Mouse (Mus musculus) cerebellum, adult 9-10 months (tissue): ENCODE measurements around the gene Limk2.

Source experiments
- DNase-seq: peaks from one replicate; pipeline ENCODE4 v3.0.0; 2022

Gene Limk2

GRCm38 (mm10) chr11:3408997-3409732, at the start of gene Limk2:
Gene Limk2, minus strand, starts transcription at chr11:3409189.
- DNase-seq, result peak; percentile 91

GRCm38 (mm10) chr11:3458428-3459104, 49.6 kb upstream of the Limk2 start:
- DNase-seq, result no peak

- DNase-seq, result peak; percentile 82
Measured at GRCm38 (mm10) chr11:3456354-3456753, 47.4 kb upstream of the Limk2 start.

- DNase-seq, result no peak
Measured at GRCm38 (mm10) chr11:3454506-3454905, 45.5 kb upstream of the Limk2 start.

GRCm38 (mm10) chr11:3453467-3453866, 44.5 kb upstream of the Limk2 start:
- DNase-seq, result peak; percentile 87

- peak; percentile 67 for DNase-seq
Measured at GRCm38 (mm10) chr11:3452769-3453168, 43.8 kb upstream of the Limk2 start.

- DNase-seq, result peak; percentile 92
Measured at GRCm38 (mm10) chr11:3452167-3452639, 43.2 kb upstream of the Limk2 start, which contains the start of gene Rnf185. Gene Rnf185, minus strand, starts transcription at chr11:3452363.

- peak; percentile 45 for DNase-seq
Measured at GRCm38 (mm10) chr11:3451701-3452163, 42.7 kb upstream of the Limk2 start.

- DNase-seq, result no peak
Measured at GRCm38 (mm10) chr11:3444875-3445274, 35.9 kb upstream of the Limk2 start.

GRCm38 (mm10) chr11:3443091-3443490, 34.1 kb upstream of the Limk2 start:
- no peak for DNase-seq

GRCm38 (mm10) chr11:3442677-3443076, 33.7 kb upstream of the Limk2 start:
- no peak for DNase-seq

GRCm38 (mm10) chr11:3441696-3442443, 32.9 kb upstream of the Limk2 start:
- peak; percentile 79 for DNase-seq

GRCm38 (mm10) chr11:3437621-3438020, 28.6 kb upstream of the Limk2 start:
- DNase-seq, result no peak

- no peak for DNase-seq
Measured at GRCm38 (mm10) chr11:3433809-3434208, 24.8 kb upstream of the Limk2 start.

- no peak for DNase-seq
Measured at GRCm38 (mm10) chr11:3431976-3432603, 23.1 kb upstream of the Limk2 start.

- no peak for DNase-seq
Measured at GRCm38 (mm10) chr11:3431515-3431914, 22.5 kb upstream of the Limk2 start.

GRCm38 (mm10) chr11:3428632-3429031, 19.6 kb upstream of the Limk2 start:
- no peak for DNase-seq

GRCm38 (mm10) chr11:3427697-3428230, 18.8 kb upstream of the Limk2 start:
- DNase-seq, result no peak

GRCm38 (mm10) chr11:3422242-3422641, 13.3 kb upstream of the Limk2 start:
- DNase-seq, result no peak

GRCm38 (mm10) chr11:3418741-3419140, 9.8 kb upstream of the Limk2 start:
- no peak for DNase-seq

GRCm38 (mm10) chr11:3417795-3418194, 8.8 kb upstream of the Limk2 start:
- no peak for DNase-seq

GRCm38 (mm10) chr11:3416399-3416798, 7.4 kb upstream of the Limk2 start:
- DNase-seq, result no peak

GRCm38 (mm10) chr11:3412111-3412510, 3.1 kb upstream of the Limk2 start:
- DNase-seq, result no peak
